Mouse (Mus musculus) liver, adult 2 months (tissue): ENCODE results near the gene Tbc1d30.

Experiments
- CTCF ChIP-seq: fragments of 200-500 bp; IDR thresholded peaks from 2 replicates; pipeline ENCODE4 v1.5.1; 2011; ENCODE audit warnings: low read depth, low read length, control low read depth
- POLR2A ChIP-seq: fragments of 200-500 bp; IDR thresholded peaks from 2 replicates; pipeline ENCODE4 v1.6.1; 2011; ENCODE audit warnings: low read length, control low read depth; ENCODE audit not compliant: insufficient read depth; ENCODE audit errors: extremely low read depth

DNA sequence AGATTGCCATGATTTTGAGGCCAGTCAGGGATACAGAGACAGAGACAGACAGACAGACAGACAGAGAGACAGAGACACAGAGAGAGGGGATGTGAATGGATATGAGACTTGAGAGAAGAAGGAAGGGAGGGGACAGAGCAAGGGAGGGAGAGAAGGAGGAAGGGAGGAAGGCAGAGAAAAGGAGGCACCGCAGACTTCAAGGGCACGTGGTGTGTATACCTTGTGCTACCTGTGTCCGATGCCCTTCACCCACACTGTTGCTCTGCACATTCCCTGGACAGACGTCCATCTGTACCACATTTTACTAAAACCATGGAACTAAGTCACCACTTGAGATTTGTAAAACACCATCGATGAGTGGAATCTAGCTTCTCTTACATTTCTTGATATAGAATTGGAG, 95.6 kb downstream of the Tbc1d30 start:
- TF ChIP-seq POLR2A (no peak), CTCF (no peak)
